Mouse (Mus musculus) erythroid progenitor cell, adult 5-6 weeks (primary cell): Measurements from ENCODE around the gene B230118H07Rik. TPM values are rescaled to one million over a fixed set of nuclear protein-coding genes. Genes with fewer than 3 reads are reported as not detected.

Experiments used
- ATAC-seq: replicated peaks from 2 replicates; pipeline ENCODE4 v1.8.0; 2016; ENCODE audit warnings: moderate number of reproducible peaks, mild to moderate bottlenecking, moderate TSS enrichment, inconsistent platforms; ENCODE audit not compliant: poor library complexity, low FRiP score, severe bottlenecking
- total RNA-seq, 2 experiments: library from RNA; stranded (forward) in 1 of 2; stranded (reverse) in 1 of 2; fragments of 150-400 nt in 1 of 2; fragments of 186-747, 209-891 nt in 1 of 2; gene quantifications; 2 replicates each; pipeline versions ENCODE4 v1.2.3 to v1.2.4; 2015 to 2017; ENCODE audit warnings: low replicate concordance in 2 of 2

The B230118H07Rik gene
- total RNA-seq, 2 experiments from 2014 or later, result 9.6 to 10.4 TPM

GRCm38 (mm10) chr2:101594681-101595080 lies 54.7 kb downstream of the B230118H07Rik start:
- no peak for ATAC-seq

DNA sequence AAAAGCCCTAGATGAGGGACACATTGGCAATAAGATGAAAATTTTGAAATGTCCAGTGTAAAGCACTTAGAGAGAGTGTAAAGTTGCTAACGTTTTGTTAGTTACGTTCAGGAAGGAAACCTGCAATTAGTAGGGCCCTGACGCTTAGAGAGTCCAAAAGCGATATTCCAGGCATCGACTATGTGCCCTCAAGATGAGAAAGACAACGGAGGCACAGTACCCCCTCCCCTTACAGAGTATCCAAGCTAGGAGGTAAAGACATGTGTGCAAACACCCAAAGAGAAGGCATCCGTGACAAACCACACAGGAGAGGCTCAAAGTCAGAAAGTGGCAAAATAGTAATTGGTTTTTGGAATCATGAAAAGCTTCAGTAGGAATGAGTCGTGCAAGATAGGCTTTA lies 56.4 kb downstream of the B230118H07Rik start:
- no peak for ATAC-seq

GRCm38 (mm10) chr2:101592023-101592841 lies 57.1 kb downstream of the B230118H07Rik start:
- no peak for ATAC-seq

- ATAC-seq, result no peak
Measured at GRCm38 (mm10) chr2:101591356-101591755, 58.0 kb downstream of the B230118H07Rik start.

DNA sequence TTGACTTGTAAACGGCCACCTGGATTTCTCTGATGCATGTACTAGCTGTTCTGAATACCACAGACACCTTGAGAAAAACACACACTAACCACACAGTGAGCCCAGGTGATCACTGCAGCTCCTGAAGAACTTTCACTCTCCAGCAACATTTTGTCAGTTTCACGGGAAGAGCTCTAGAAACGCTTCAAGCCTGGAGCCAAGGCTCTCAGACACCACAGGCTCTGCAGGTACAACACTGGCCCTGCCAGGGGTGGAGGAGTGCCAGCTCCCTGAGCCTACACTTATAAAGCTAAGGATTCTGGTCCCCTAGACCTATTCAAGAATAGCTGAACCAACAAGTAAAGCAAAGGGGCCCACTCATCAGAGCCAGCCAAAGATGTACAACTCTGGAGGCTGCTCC lies 67.9 kb downstream of the B230118H07Rik start:
- ATAC-seq, result no peak

DNA sequence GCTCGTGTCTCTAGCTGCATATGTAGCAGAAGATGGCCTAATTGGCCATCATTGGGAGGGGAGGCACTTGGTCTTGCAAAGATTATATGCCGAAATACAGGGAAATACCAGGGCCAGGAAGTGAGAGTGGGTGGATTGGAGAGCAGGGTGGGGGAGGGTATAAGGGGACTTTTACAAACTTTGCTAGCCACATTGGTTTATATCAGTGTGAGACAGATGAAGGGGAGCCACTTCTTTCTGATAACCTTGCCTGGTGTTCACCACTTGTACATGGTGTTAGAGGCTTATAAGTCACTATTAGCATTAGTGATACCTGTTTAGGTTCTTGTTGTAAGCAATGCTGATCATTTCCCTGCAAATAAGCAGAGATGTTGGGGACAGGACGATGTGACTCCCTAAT lies 68.4 kb downstream of the B230118H07Rik start:
- no peak for ATAC-seq

- no peak for ATAC-seq
Measured at GRCm38 (mm10) chr2:101580428-101580827, 68.9 kb downstream of the B230118H07Rik start.

DNA sequence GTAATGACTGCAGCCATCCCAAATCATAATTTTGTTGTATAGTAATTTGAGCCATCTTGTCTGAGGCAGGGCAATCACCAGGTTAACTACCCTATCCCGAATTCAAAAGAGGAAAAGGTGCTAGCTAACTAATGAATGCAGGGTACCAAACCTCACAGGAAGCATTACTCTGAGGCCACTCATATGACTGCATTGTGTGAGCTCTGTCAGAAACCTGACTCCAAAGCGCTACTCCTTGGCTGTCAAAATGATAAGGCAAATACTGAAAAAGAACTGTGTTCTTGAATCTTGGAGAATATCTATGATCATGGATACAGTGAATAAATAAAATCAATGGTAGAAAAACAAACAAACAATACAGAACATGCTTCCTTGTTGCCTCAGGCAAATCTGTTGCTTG lies 69.3 kb downstream of the B230118H07Rik start:
- no peak for ATAC-seq

DNA sequence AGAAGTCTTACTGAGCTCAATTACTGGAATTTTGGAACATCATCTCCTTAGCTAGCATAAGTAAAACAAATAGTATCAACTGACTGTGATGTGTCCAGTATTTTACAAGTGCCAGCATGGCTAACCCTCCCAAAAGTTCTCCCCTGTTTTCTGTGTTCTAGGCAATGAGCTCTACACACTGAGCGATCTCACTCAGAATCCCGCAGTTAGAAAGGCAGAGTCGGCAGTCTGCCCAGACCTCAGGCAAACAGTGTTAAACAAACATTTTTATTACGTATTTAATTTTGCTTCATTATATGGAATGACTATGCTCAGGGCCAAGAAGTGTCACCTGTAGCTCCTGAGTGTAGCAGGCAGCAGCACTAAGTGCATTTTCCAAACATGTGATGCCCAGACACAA lies 72.1 kb downstream of the B230118H07Rik start:
- no peak for ATAC-seq

GRCm38 (mm10) chr2:101569230-101569629 lies 80.1 kb downstream of the B230118H07Rik start:
- no peak for ATAC-seq

GRCm38 (mm10) chr2:101567490-101567889 lies 81.8 kb downstream of the B230118H07Rik start:
- ATAC-seq, result no peak

GRCm38 (mm10) chr2:101563776-101564175 lies 85.6 kb downstream of the B230118H07Rik start:
- ATAC-seq, result no peak

DNA sequence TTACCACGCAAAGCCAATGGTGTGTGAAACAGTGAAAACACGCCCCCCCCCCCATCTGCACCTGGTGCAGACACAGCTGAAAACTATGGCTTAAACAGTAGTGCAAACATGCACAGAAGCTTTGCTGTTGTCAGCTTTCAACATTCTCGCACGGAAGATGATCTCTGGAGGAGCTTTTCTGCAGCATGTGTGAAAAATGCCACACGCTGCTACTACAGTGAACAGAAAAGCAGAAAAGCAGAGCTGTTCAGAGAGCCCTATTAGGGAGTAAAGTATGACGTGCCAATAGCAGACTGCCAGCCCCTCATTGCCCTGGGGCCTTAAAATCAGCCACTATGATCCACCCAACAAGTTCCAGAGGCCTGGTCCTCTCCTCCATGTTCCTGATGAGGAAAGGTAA lies 86.1 kb downstream of the B230118H07Rik start:
- no peak for ATAC-seq

GRCm38 (mm10) chr2:101559431-101559830 lies 89.9 kb downstream of the B230118H07Rik start:
- ATAC-seq, result no peak

DNA sequence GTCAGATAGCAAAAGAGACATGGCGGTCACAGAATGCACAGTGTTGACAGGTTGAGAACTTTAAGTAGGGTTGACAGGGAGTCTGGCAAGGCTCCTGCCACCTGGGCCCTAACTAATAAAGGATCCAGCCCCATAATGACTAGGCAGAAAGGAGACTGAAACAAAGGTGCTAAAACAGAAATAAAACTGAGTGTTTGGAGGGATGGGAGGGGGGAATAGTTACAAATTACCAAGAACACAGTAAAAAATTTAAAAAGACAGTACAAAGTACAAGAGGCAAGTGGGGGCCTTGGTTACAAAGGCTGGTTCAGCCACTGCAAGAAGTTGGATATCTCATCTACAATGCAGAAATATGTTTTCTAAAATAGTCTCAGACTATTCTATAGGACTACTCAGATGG lies 93.4 kb downstream of the B230118H07Rik start:
- ATAC-seq, result no peak

DNA sequence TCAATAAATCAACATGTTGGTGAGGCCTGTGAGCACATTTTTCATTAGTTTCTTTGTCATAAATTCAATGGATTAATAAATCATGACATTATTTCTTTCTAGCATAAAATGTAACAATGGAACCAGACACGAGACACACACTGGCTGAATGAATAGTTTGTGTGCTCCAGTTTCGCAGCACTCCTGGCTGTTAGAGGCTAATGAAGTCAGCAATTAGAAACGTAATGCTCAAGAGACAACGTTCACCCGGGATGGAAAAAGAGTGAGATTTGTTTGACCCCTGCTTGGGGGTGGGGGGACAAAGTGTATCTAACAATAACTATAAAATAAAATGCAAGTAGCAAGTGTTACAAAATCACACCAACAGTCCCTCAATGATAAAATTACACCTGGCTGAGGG lies 95.5 kb downstream of the B230118H07Rik start:
- ATAC-seq, result no peak

DNA sequence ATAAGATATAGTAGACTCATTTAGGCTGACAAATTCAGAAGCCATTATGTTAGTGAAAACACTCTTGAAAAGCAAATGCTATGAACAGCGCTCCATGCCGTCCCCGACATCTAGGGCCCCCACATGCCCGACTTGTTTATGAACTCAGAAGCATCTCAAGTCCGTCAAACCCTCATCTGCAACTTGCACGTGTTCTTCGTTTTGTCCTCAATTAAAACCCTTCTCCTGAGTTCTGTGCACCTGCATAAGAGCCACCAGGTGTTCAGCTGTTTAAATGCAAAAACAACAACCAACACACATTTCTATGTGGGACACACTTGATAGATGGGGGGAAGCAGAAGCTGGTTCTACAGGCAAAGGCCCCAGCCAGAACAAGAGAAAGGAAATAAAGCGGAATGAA lies 97.0 kb downstream of the B230118H07Rik start:
- no peak for ATAC-seq

DNA sequence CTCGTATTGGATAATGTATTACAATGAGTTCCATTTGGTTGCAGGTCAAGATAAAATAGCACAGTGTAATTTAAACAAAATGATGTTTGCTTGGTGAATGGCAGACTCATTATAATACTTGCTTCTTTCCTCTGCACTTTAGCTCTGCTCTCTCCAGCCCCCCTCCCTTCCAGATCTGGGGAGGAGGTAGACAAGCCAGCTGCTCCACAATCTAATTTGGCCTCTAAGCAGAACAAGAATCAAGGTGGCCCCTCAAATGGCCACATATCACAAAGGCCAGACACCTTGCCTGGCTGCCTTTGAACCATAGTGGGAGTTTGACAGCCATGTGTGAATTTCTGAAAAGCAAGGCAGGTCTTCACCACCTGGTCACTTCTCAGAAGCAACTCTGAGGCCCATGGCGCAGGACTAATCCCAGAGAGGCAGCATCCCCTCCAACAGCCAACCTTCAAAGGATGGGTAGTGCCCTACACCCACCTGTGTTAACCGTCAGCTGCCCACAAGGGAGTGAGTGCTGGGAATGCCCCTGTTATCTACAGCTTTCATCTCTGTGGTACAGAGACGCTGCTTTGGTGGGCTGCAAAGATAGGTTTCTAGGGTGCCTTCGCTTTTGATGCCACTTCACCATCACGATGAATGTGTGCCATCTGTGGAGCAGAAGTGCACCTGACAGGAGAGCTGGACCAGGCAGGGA lies 98.2 kb downstream of the B230118H07Rik start:
- ATAC-seq, result no peak

DNA sequence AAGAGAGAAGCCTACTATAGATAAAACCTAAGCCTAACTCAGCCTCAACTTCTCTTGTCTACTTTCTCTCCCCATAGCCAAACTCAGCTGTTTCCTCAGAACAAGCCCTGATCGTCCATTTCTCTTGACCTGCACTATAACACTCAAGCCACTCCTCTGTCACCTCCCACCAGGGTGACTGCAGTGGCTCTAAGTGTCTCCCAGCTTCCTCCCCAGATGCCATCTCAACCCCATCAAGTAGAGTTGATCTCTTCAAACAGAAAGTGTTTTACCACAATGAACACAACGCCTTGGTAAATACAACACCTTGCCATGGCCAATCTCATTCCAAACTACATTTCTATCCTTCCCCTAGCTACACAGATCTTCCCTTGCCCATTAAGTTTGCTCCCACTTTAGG lies 99.2 kb downstream of the B230118H07Rik start:
- ATAC-seq, result no peak

GRCm38 (mm10) chr2:101548866-101549265 lies 100.5 kb downstream of the B230118H07Rik start:
- no peak for ATAC-seq

- ATAC-seq, result no peak
Measured at GRCm38 (mm10) chr2:101545593-101545992, 103.7 kb downstream of the B230118H07Rik start.
